8 mouse cellular contexts compared by ENCODE assay signal in the genomic region with DNA sequence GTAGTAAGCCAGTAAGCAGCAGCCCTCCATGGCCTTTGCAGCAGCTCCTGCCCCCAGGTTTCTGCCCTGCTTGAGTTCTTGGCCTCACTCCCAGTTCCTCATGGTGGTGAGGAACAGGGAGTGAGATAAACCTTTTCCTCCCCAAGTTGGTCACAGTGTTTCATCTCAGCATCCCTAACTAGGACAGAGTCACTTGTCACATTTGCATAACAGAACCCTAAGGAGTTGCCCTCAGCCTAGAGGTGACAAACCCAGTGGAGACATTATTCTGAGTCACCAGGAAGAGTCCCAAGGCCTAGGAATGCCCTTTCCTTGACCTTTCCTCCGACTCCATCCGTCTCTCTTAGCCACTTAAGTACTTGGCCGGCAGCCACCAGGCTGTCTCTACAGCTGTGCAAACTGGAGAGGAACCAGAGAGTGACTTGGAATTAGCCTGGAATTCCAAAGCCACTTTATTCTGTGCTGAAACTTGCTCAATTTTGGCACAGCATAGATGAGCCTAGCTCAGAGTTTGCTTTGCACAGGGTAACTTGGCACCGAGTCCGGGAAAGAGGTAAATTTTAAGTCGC.
DNase-seq lines count a peak whose midpoint lies in the region; ATAC-seq lines count a peak whose summit lies in the region.

No protein-coding gene starts in this region.

- H3K4me2 ChIP-seq in forebrain, embryonic 16.5 days (ENCODE audit: low read length) = no peak overlapping the region
- H3K4me2 ChIP-seq in heart, embryonic 15.5 days = peak overlapping the region; percentile 22
- H3K4me2 ChIP-seq in stomach, embryonic 15.5 days = no peak overlapping the region

- WGBS in forebrain, embryonic 16.5 days = 18% methylated on average over 6 of the region's 6 CpGs
- WGBS in heart, embryonic 15.5 days = 7% methylated on average over 6 of the region's 6 CpGs
- WGBS in stomach, embryonic 15.5 days = 17% methylated on average over 6 of the region's 6 CpGs

- peak; percentile 57; the same call in 1 of the 2 replicates for ATAC-seq in forebrain, embryonic 16.5 days
- ATAC-seq in heart, embryonic 15.5 days (replicated peaks; ENCODE audit: insufficient number of reproducible peaks, insufficient read depth, low FRiP score, low read depth) = peak; percentile 87
- ATAC-seq in stomach, embryonic 15.5 days (ENCODE audit: insufficient read depth, low FRiP score, low read depth) = peak; percentile 81; the same call in 1 of the 2 replicates

- H3K4me1 ChIP-seq in forebrain, embryonic 16.5 days (replicated peaks; ENCODE audit: control insufficient read depth, insufficient read depth, low read length) = peaks cover 23% of the 10 kb centered on the region
- peaks cover 19% of the 10 kb centered on the region for H3K4me1 ChIP-seq in heart, embryonic 15.5 days (replicated peaks)
- H3K4me1 ChIP-seq in stomach, embryonic 15.5 days = peaks cover 11% of the 10 kb centered on the region

- H3K36me3 ChIP-seq in forebrain, embryonic 16.5 days (ENCODE audit: control insufficient read depth, insufficient read depth) = no peaks in the 10 kb centered on the region
- no peaks in the 10 kb centered on the region for H3K36me3 ChIP-seq in heart, embryonic 15.5 days
- H3K36me3 ChIP-seq in stomach, embryonic 15.5 days = no peaks in the 10 kb centered on the region

- peak; percentile 81 for DNase-seq in ZHBTc4 (ENCODE audit: low read depth, low spot score)
- peak; percentile 83 to 89 for DNase-seq in adrenal gland, postnatal 36 days
- DNase-seq in kidney, postnatal 4 days = peak; percentile 83 to 88
- peak; percentile 92 for DNase-seq in lung, postnatal 14 days
- no peak for DNase-seq in thymus, postnatal 25 days

- H3K9ac ChIP-seq in forebrain, embryonic 16.5 days (replicated peaks; ENCODE audit: low read depth, low read length) = no peak overlapping the region
- no peak overlapping the region for H3K9ac ChIP-seq in heart, embryonic 15.5 days
- H3K9ac ChIP-seq in stomach, embryonic 15.5 days = no peak overlapping the region

- no peak overlapping the region for H3K27ac ChIP-seq in forebrain, embryonic 16.5 days (ENCODE audit: low read length)
- peak overlapping the region; percentile 66 for H3K27ac ChIP-seq in heart, embryonic 15.5 days
- peak overlapping the region; percentile 41; the same call in 1 of the 2 replicates for H3K27ac ChIP-seq in stomach, embryonic 15.5 days

- no peaks in the 10 kb centered on the region for H3K9me3 ChIP-seq in forebrain, embryonic 16.5 days (ENCODE audit: control insufficient read depth, low read length)
- no peaks in the 10 kb centered on the region for H3K9me3 ChIP-seq in heart, embryonic 15.5 days (replicated peaks)
- no peaks in the 10 kb centered on the region for H3K9me3 ChIP-seq in stomach, embryonic 15.5 days

- no peak overlapping the region for H3K4me3 ChIP-seq in forebrain, embryonic 16.5 days (replicated peaks; ENCODE audit: low read length)
- no peak overlapping the region for H3K4me3 ChIP-seq in heart, embryonic 15.5 days
- H3K4me3 ChIP-seq in stomach, embryonic 15.5 days (replicated peaks) = no peak overlapping the region

- H3K27me3 ChIP-seq in forebrain, embryonic 16.5 days (replicated peaks; ENCODE audit: control insufficient read depth, insufficient read depth, low read length) = no peaks in the 10 kb centered on the region
- H3K27me3 ChIP-seq in heart, embryonic 15.5 days = no peaks in the 10 kb centered on the region
- H3K27me3 ChIP-seq in stomach, embryonic 15.5 days (replicated peaks) = no peaks in the 10 kb centered on the region
